Mouse (Mus musculus) G1E (cell line): ENCODE results near the gene Eif3b. TPM values are rescaled to one million over a fixed set of nuclear protein-coding genes. Genes with fewer than 3 reads are reported as not detected.

Experiments
- ATAC-seq: 2 replicates; pipeline ENCODE4 v1.8.0; 2016; ENCODE audit warnings: mild to moderate bottlenecking; ENCODE audit not compliant: insufficient number of reproducible peaks, poor library complexity, low FRiP score, severe bottlenecking; ENCODE audit errors: extremely low read depth
- DNase-seq: peaks from one replicate; pipeline ENCODE4 v3.0.0; 2012; ENCODE audit warnings: low spot score
- H3K27me3 ChIP-seq: 2 replicates; pipeline ENCODE4 v1.6.1; 2012; ENCODE audit warnings: mild to moderate bottlenecking, low read length, inconsistent platforms; ENCODE audit not compliant: insufficient read depth
- H3K36me3 ChIP-seq: replicated peaks from 2 replicates; pipeline ENCODE3; 2012; ENCODE audit warnings: mild to moderate bottlenecking, inconsistent platforms
- H3K4me1 ChIP-seq: 2 replicates; pipeline ENCODE4 v1.6.1; 2012; ENCODE audit warnings: low read depth, low read length, inconsistent platforms, mixed read lengths; ENCODE audit not compliant: insufficient read depth
- H3K4me3 ChIP-seq: 2 replicates; pipeline ENCODE4 v1.5.1; 2012; ENCODE audit warnings: low read depth, mild to moderate bottlenecking, inconsistent platforms, low read length, moderate library complexity, mixed read lengths
- H3K9me3 ChIP-seq: replicated peaks from 2 replicates; pipeline ENCODE4 v1.6.1; 2012; ENCODE audit warnings: inconsistent platforms
- CTCF ChIP-seq: IDR thresholded peaks from 2 replicates; pipeline ENCODE4 v1.5.1; 2012; ENCODE audit warnings: low read depth, low read length, inconsistent platforms, mixed read lengths
- GATA1 ChIP-seq: IDR thresholded peaks from 2 replicates; pipeline ENCODE4 v1.6.1; 2012; ENCODE audit warnings: borderline replicate concordance, low read length, inconsistent platforms, mixed read lengths
- GATA2 ChIP-seq: IDR thresholded peaks from 2 replicates; pipeline ENCODE4 v1.6.1; 2012; ENCODE audit warnings: low read depth, low read length, inconsistent platforms, borderline replicate concordance
- POLR2AphosphoS5 ChIP-seq: IDR thresholded peaks from 2 replicates; pipeline ENCODE4 v1.6.1; 2012; ENCODE audit warnings: low read depth, low read length, inconsistent platforms; ENCODE audit not compliant: insufficient replicate concordance
- TAL1 ChIP-seq: conservative IDR thresholded peaks from 2 replicates; pipeline ENCODE4 v1.6.1; 2012; ENCODE audit warnings: low read depth, low read length, inconsistent platforms, mixed read lengths
- polyA plus RNA-seq: library from polyadenylated mRNA; stranded (reverse); fragments of >175 nt; gene quantifications from 2 replicates; pipeline ENCODE4 v1.2.3, GENCODE M21; 2012
- total RNA-seq, 2 experiments: library from RNA; stranded (forward) in 1 of 2; stranded (reverse) in 1 of 2; fragments of 200-1000 nt in 1 of 2; fragments of >200 nt in 1 of 2; fragmentation: Nextera tagmentation in 1 of 2; gene quantifications; 2 replicates each; pipeline ENCODE4 v1.2.3; 2014 to 2017

Eif3b gene
- total and polyA plus RNA-seq, 3 experiments, result 133 to 237 (median 137) TPM

GRCm38 (mm10) chr5:140384462-140384861 is 34.7 kb upstream of the Eif3b start:
- H3K9me3 ChIP-seq, result no peaks in the 10 kb centered on the region
- H3K4me1 ChIP-seq, result peaks cover 47% of the 10 kb centered on the region
- TF ChIP-seq CTCF, result no peak
- H3K36me3 ChIP-seq, result peaks cover 48% of the 10 kb centered on the region
- DNase-seq (no peak), ATAC-seq (no peak)
- peaks cover 3% of the 10 kb centered on the region for H3K27me3 ChIP-seq
- no peak overlapping the region for H3K4me3 ChIP-seq

DNA sequence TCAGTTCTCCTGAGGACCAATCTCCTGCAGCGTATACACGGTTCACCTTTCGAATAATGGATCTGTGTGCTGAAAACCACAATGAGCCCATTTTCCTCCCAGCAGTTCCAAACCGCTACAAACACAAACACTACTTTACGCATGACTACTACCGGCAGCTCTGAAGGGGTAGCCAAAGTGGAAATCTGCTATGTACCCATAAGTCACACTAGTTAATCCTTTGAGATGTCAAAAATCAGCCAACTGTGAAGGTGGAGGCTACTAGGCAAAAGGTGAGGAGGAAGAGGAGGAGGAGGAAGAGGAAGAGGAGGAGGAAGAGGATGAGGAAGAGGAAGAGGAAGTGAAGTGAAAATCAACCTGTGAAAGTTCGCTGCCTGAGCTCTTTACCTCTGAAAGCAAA is 31.9 kb upstream of the Eif3b start:
- DNase-seq (no peak), ATAC-seq (no peak)
- H3K4me1 ChIP-seq, result peaks cover 44% of the 10 kb centered on the region
- peaks cover 26% of the 10 kb centered on the region for H3K27me3 ChIP-seq
- TF ChIP-seq GATA2 (no peak), CTCF (no peak), GATA1 (no peak), POLR2AphosphoS5 (no peak), TAL1 (no peak)
- no peak overlapping the region for H3K4me3 ChIP-seq
- H3K9me3 ChIP-seq, result no peaks in the 10 kb centered on the region
- H3K36me3 ChIP-seq, result peaks cover 29% of the 10 kb centered on the region

GRCm38 (mm10) chr5:140387816-140388510 is 31.2 kb upstream of the Eif3b start:
- Histone ChIP-seq H3K4me3 (peak overlapping the region; percentile 88), H3K9me3 (no peaks in the 10 kb centered on the region), H3K4me1 (peaks cover 39% of the 10 kb centered on the region), H3K27me3 (peaks cover 30% of the 10 kb centered on the region), H3K36me3 (peaks cover 26% of the 10 kb centered on the region)
- TF ChIP-seq POLR2AphosphoS5 (no peak), GATA2 (no peak), TAL1 (no peak), GATA1 (no peak), CTCF (no peak)
- DNase-seq, result no peak
- ATAC-seq, result no peak

DNA sequence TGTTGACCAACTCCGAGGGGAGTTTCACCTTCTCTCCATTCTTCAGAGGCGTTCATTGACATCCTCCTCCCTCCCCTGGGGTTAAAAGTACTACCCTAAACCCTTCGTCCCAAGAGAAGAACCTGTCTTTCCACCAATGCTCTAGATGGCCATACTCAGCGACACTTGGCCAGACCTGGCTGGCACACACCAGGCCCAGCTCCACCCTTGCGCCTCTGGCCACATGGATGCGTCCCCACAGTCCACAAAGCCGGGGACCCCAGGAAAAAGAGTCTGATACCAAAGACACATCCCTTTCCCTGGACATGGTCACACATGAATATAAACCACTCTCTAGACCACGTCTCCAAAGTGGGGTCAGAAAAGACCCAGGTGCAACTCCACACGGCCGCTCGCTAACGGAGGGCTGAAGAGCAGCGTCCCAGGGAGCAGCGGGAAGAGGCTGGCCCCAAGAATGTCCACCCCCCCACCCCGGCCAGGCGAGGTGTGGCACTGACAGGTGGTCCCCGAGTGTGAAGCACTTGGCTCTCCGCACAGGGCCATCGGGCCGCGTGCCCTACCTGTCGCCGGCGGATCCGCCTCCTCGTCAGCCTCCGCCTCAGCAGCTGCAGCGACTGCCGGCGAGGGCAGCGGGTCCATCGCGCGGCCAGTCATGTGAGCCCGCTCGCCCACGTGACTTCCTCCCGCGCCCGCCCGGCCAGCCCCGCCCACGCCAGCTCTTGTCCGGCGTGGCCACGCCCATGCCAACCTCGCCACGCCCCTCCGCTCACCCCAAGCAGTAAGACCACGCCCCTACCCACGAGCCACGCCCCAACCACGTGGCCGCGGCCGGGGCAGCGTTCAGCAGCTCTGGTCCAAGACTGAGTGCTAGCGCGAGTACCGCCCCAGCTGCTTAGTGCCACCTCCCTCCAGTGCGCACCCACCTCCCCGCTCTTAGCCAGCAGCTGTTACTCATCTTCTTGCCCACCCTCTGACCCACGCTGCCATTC is 30.2 kb upstream of the Eif3b start, which contains the start of gene Snx8:
Gene Snx8, minus strand, starts transcription at position 675 of the 989 bp plus-strand sequence.
- ATAC-seq (peak; percentile 80), DNase-seq (peak; percentile 90)
- H3K4me3 ChIP-seq, result peak within 1 kb of the TSS; percentile 88
- H3K27me3 ChIP-seq, result peaks cover 35% of the 10 kb centered on the region
- H3K4me1 ChIP-seq, result peaks cover 34% of the 10 kb centered on the region
- H3K9me3 ChIP-seq, result no peaks in the 10 kb centered on the region
- TF ChIP-seq POLR2AphosphoS5 (no peak), CTCF (no peak), GATA2 (no peak), TAL1 (no peak), GATA1 (no peak)
- H3K36me3 ChIP-seq, result peaks cover 21% of the 10 kb centered on the region

GRCm38 (mm10) chr5:140389647-140390046 is 29.5 kb upstream of the Eif3b start:
- peak overlapping the region; percentile 88; the same call in 1 of the 2 replicates for H3K4me3 ChIP-seq
- DNase-seq (no peak), ATAC-seq (no peak)
- H3K4me1 ChIP-seq, result peaks cover 31% of the 10 kb centered on the region
- no peaks in the 10 kb centered on the region for H3K9me3 ChIP-seq
- TF ChIP-seq GATA2 (no peak), TAL1 (no peak), GATA1 (no peak), CTCF (no peak), POLR2AphosphoS5 (no peak)
- peaks cover 16% of the 10 kb centered on the region for H3K36me3 ChIP-seq
- peaks cover 38% of the 10 kb centered on the region for H3K27me3 ChIP-seq

DNA sequence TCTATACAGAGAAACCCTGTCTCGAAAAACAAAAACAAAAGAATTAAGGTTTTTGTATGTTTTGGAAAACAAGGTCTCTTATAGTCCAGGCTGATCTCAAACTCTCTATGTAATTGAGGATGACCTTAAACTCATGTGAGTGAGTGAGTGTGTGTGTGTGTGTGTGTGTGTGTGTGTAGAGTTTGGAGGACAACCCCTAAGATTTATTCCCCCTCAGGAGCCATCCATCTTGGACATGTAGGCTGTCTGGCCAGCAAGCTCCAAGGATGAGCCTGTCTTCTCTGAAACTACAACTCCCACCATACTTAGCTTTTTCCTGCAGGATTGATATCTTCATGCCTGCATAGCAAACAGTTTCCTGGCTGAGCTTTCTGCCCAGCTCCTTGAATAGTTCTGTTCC is 27.7 kb upstream of the Eif3b start:
- no peak for TF ChIP-seq POLR2AphosphoS5
- no peak for TF ChIP-seq GATA2
- TF ChIP-seq GATA1, result no peak
- DNase-seq (no peak), ATAC-seq (no peak)
- Histone ChIP-seq H3K27me3 (peaks cover 48% of the 10 kb centered on the region), H3K4me3 (no peak overlapping the region), H3K4me1 (peaks cover 31% of the 10 kb centered on the region), H3K9me3 (no peaks in the 10 kb centered on the region), H3K36me3 (peaks cover 6% of the 10 kb centered on the region)

DNA sequence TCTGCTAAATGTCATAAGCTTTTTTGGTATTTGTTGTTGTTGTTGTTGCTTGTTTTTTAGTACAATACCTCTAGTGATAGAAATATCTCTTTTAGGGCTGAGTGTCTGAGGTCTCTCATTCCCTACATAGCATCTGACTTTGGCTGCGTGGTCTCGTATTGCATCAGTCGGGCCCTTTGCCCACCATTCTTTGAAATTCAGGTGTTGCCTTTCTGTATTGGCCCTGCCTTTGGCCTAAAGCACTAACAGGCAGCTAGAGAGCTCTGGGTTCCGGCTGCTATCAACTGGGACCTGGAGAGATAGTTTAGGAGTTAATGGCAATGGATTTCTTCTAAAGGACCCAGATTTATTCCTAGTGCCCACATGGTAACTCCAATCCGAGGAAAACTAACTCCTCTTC is 27.1 kb upstream of the Eif3b start:
- no peak for ATAC-seq

More for the DNA sequence above, 27.1 kb upstream of the Eif3b start:
- peaks cover 54% of the 10 kb centered on the region for H3K27me3 ChIP-seq
- peaks cover 27% of the 10 kb centered on the region for H3K4me1 ChIP-seq
- H3K9me3 ChIP-seq, result no peaks in the 10 kb centered on the region
- TF ChIP-seq GATA1, result no peak
- TF ChIP-seq POLR2AphosphoS5, result no peak
- TF ChIP-seq GATA2, result no peak
- no peak for TF ChIP-seq TAL1
- DNase-seq, result no peak
- H3K36me3 ChIP-seq, result peaks cover 2% of the 10 kb centered on the region
- no peak overlapping the region for H3K4me3 ChIP-seq
